Mouse (Mus musculus) CH12F3 (cell line): ENCODE results near the gene Tmed8.
"Not testable (repeated sequence)": the region's sequence is repeated elsewhere in the genome, so short reads cannot be mapped to it uniquely, and the experiment has no call there.

Experiments used
- in situ Hi-C: fragments of 300-500 bp; cut with MboI; formaldehyde crosslinking; loops from 2 replicates; pipeline ENCODE4 v1.14.3; 2020; ENCODE audit warnings: low sequenced_read_pairs

Gene Tmed8

DNA sequence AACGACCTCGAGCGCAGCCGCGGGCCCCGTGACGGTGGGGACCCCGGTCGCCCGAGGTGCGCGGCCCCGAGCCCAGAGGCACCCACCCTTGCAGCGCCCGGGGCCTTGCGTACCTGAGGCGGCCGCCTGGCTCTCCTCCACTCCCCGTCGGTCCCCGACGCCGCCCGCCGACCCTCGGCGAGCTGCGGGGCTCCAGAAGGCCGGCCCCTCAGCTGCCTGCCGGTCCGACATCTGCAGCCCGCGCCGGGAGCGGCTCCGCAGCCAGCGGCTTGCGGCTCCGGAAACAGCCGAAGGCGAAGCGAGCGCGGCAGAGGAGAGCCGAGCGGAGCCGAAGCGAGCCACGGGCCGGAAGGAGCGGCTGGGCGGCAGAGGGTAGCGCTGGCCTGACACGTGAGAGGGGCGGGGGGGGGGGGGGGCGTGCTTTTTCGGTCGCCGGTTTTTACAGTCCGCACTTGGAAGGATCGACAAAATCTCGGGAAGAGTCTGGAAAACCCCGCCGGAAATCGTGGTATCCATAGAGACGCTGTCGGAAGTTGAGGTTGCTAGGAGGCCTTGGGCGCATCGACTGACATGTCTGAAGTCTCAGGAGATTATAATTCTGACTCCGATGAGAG, at the start of gene Tmed8:
Gene Tmed8 (minus strand): TSS at position 482 of the 614 bp plus-strand sequence.
- in situ Hi-C loops, result no loop called here

DNA sequence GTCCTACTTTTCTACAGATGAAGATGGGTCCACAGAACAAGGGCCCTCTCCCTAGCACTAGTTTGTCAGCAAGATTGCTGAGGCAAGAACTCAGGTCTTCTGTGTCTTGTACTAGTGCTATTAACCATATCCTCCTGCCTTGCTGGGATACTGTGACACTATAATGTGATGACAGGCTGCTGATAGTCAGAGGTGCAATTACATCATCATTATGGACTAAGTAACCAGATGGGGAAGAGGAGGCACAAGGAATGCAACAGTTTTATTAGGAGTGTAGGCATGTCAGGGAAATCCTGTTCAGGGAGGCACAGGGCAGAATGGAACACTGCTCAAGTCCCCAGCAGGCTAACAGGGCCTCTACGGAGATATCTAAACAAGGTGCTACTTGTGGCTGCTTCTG, 38.4 kb upstream of the Tmed8 start, which contains the start of gene Noxred1:
Gene Noxred1 (minus strand): TSS at position 101 of the 400 bp plus-strand sequence.
- in situ Hi-C loops, result no loop called here

DNA sequence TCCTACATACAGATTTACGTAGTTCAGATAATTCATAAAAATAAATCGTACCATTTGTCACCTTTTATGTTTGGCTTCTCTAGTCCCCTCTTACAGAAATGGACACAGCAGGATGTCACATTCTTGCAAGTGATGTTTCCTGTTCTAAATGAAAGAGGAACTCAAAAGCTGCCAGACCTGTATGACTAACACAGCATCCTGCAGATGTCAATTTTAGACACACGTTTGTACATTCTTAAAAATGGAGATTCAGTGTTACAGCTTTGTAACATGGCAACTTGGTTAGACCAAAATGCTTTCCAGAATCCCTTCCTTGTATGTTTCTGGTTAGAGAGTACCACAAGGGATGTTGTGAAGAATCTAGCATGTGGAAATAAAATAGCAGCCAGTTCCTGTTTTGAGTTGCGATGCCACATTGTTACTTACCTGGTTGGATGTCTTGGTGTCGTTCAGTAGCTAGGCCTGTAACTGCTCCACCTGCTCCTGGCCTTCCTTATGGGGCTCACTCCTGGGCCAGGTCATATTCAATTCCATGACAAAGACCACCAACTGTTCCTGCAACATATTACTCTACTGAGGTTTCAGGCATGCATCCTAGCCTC, 36.7 kb upstream of the Tmed8 start:
- in situ Hi-C loops, result no loop called here

DNA sequence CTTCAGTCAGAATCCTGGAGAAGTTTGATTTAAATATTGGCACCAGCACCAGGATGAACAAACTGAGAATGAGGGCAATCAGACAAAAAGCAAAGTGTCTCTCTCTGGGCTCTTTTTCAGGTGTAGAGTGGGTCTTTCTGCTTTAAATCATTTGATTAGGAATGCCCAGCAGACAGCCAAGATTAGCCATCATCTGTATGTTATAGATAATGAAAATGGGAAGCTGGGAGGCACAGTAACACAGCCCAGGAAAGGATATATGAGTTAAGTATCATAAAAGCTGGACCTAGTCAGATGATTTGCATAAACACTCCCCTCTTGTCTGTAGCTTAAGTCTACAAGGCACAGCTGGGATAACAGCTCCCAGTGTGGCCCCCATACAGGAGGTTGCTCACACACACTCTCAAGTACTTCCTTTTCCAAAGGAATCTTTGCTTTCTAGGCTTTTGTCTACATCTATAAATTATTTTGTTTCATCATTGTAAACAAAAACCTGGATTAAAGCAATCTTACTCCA, 30.2 kb upstream of the Tmed8 start:
- in situ Hi-C loops, result no loop called here

DNA sequence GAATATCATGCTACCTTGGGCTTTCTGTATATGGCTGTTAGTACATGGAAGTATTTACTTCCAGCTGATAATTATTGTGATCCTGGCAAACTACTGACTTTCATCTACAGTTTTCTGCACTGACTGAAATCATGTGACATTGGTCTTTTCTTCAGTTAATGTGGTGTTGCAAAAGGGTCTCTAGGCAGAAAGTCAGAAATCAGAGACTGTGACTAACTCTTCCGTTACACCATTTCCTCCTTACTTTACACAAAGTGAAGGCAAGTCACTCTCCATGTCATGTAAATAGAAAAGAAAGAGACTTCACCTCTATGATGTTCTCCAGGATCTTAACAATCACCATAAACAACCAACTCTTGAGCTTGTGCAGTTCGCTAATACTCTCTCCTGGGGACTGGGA, 29.4 kb upstream of the Tmed8 start:
- in situ Hi-C loops, result no loop called here

DNA sequence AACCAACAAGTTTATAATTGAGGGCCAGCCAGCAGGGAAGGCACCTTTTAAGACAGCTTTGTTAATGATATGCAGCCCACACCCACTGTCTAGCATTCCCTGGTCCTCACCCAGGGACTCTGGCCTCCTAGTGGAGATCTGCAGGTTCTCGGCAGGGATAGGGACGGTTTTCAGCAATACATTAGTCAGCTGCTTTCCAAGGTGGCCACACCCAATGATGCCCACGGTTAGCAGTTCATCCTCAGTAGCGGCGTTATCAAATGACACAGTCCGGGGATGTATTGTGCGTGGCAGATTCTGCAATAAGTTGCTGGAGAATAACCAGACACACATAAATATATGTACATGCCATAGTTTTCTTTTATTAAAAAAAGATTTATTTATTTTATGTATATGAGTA, 26.5 kb upstream of the Tmed8 start:
- in situ Hi-C loops, result no loop called here

DNA sequence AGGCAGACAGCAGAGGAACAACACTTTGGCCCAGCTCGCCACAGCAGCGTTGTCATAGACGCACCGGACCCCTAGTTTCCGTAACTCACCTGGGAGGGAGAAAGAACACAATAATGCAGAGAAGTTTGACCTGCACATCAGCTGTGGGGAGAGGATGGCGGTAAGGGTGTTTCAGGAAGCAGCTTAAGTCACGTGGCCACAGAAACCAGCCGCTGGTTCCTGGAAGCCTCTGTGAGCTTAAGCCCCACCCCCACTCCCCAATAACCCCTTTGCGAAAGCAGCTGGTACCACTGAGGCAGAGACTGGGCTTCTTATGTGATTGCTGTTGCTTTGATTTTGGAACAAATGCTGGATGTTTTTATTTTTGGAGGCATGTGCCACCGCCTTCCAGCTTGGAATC, 24.7 kb upstream of the Tmed8 start:
- in situ Hi-C loops, result no loop called here

DNA sequence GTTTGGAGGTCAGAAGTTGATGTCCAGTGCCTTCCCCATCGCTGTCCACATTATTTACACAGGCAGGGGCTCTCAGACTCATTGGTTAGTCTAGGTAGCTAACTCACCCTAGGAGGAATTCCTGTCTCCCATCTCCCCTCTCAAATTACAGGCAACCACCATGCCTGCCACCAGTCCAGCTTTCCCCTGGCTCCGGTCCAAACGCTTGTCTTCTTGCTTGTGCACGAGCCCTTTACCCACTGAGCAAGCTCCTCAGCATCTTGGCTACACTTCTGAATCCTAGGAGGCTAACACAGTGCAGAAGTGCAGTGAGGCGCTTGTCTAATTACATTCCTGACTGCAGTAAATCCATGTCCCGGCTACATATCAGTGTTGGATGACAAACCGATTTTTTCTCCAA, 19.1 kb upstream of the Tmed8 start:
- in situ Hi-C loops, result no loop called here

DNA sequence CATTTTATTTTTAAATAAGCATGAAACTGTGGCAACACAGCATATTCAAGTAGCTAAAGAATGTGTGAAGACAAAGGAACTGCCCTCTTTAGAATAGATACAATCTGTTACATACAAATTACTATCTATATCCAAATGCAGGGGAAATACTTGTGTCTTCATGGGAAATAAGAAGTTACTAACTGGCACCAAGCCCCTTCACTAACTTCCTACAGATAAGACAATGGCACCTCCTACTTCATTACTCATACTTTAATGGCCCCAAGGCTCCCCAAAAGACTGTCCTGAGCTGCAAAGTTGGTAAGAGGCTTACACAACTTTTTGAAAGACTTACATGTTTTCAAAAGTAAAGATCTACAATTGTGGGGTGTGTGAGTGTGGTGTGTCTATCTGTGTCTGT, 17.3 kb upstream of the Tmed8 start:
- in situ Hi-C loops, result no loop called here

DNA sequence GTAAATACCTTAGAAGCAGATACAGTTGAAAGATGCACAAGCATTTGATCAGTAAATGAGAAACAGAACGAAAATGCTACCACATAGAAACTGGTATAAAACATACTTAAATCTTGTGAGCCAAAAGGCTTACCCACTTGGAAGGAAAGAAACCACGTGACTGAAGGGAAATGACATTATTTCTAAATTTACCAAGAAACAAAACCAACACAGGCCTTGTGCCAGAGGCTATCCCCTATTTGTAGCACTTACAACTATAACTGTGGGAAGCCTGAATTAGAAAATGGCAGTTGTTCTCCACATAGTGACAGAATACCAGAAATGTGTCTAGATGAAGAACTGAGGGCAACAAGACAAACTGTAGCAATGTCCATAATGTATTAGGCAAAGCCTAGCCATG, 15.8 kb upstream of the Tmed8 start:
- in situ Hi-C loops, result no loop called here

DNA sequence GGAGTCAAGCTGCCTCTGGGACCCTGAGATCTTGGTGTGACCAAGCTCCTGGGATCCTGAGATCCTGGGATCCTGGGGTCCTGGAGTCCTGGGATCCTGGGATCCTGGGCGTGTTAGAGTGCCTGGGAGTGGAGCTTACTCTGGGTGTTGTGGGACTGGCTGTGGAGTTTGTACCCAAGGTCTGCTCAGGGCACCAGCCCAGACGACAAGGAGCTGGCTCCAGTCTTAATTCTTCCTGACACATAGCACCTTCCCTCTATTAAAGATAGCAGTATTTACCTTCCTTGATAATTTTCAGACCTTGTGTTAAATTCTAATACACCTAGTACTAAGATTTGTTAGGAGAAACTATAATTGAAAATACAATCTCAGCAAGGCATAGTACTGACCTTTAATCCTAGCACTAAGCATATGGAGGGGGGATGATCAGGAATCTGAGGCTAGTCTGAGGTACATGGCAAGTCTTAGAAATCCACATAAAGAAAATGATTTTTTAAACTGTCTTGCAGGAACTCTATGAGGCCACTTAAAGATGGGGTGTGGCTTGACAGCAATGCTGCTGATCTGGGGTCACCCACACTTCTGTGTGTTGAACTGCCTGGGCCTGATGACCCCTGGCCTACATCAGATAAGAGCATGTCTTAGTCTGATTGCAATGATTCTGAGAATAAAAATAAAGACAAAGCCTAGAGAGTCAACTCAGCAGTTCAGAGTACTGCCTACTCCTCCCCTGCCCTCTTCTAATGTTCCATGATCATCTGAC, 12.8 kb upstream of the Tmed8 start:
- in situ Hi-C loops, result no loop called here

DNA sequence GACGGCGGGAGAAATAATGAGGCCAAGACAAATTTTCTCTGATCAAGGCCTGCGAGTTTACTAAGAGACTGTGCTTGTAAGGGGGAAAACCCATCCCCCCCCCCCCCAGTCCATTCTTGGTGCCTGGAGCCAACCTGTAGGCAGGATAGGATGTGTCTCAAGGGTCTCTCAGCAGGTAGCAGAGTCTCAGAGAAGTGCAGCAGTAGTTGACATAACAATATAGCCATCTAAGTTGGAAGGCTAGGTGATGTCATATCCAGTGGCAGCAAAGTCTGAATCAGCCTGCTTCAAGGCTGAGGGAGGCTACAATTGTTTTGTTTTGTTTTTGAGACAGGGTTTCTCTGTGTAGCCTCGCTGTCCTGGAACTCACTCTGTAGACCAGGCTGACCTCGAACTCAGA, 5.5 kb upstream of the Tmed8 start:
- in situ Hi-C loops, result not testable (repeated sequence)

DNA sequence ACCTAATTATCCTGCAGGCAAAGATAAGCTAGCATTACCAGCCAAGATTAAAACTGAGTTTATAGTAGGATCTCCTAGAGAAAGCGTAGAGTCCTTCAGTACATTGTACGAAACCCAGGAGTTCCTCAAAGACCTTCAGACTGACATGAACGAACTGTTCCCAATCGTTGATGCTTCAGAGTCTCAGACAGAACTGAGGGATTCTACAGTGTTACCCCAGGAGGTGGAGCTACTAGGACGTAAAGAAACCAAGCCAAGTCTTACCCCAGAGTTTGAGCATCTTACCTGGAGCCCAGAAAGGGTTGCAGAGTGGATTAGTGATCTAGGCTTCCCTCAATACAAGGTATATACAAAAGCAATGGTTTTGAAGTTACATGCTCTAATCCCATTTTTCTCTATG, 1.4 kb upstream of the Tmed8 start:
- in situ Hi-C loops, result no loop called here

DNA sequence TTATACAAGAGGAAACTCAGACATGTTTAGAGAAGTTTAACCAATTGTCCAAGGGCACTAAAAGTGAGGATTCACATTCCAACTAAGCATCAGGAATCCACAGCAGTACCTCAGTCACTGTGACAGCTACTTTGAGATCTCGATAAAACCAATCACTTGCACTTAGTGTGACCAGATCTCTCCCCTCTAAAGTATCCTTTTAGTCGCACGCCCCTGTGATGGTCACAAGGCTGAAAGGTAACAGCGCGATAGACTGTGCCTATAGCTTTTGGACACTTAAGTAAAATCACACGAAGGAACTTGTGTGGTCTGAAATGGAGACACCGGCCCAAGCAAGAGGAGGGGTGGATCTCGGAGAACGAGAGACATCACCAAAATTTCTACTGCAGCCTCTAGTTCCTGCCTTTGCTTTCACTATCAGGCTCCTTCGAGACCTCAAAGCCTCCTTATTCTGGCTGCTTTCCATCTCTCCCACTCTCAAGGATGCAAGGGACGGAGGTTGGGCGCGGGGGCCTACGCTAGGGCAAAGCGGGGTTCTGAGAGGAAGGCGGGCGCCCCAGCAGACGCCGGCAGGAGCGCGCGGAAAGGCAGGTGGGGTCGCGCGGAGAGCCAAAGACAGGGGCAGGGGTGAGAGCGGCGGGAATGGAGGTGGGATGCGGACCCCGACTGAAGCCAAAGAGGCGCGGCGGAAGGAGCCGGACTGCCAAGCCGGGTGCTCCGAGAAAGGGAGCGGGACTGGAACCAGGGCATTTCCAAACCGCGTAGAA, 865 bp downstream of the Tmed8 start, which contains the start of gene Samd15:
Gene Samd15 (plus strand): TSS at position 518 of the 767 bp plus-strand sequence.
- in situ Hi-C loops, result no loop called here

DNA sequence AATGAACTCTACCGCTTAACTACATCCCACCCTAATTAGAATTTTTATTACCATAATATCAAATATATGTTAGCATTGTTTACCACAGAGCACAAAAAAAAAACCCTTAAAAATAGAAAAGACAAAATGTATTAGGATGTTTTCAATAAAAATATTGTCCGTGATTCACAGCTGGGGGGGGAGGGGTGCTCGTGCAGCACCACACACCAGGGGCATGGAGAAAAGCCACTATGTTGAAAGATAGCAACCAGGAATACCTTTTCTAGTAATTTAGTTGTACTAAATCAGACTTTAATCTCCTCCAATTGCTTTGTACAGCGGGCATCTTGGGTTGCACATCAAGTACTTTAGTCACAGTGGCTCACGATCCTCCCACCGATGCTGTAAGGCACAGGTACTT, 1.5 kb downstream of the Tmed8 start:
- in situ Hi-C loops, result no loop called here

DNA sequence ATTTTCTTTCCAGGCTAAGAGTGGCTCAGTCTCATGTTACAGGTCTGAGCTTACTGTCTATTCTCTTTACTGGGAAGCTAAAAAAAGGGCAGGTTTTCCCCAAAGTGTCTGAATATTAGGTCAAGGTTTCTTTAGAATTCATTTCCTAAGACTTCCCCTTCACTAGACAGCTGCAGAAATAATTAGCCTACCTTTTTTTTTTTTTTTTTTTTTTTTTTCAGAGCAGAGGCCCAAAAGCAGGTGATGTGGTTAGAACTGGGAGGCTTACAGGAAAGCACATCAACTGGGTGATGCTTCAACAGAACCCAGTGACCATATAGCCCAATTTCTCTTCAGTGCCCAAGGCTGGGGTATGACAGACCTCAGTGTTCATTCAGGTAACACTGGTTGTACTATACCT, 3.9 kb downstream of the Tmed8 start:
- in situ Hi-C loops, result no loop called here

DNA sequence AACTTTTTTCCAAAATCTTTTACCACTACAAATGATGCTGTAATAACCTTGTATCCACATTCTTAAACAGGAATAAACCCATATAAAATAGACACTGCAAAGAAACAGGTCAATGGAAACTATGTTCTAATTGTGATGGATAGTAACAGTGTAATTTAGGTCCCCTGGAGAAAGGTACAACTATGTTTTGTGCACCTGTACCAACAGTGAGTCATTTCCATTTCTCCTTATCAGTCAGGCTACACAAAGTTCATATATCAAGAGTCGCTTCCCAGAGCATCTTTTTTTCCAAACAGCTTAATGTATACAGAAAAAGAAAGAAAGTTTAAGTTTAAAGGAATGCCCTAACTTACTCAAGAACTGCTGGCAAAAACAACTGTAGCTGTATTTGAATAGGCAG, 5.2 kb downstream of the Tmed8 start:
- in situ Hi-C loops, result no loop called here

DNA sequence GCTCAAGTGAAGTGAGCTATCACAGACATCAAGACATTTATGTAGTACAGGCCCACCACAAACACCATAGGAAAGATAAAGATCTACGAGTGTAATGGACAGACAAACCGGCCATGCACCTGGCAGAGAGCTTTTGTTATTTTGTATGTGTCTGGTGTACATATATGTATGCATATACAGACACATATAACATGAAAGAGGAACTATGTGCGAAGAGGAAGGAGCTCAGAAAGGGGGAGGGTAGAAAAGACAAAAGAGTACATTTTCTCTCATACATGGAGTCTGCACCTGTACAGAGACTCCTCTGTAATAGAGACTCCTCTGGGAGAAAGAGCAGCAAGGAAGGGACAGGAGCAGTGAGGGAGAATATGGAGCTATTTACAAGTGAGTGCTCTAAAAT, 7.2 kb downstream of the Tmed8 start:
- in situ Hi-C loops, result no loop called here

DNA sequence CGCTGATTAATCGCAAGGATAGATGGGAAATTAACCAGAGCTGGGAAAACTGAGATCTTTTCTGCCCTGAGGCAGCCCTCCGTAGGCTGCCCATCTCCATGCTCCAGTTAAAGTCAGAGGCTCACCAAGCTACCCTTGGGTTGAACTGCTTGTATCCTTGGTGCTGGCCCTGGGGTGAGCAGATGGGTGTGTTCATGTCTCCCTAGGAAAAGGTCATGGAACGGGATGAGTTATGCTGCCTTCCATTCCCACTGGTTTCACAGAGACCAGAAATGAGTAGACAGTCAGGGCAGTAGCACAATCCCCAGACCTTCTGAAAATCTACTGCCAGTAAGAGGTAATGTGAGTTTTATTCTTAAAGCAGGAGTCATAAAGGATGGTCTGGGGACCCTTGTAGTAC, 22.6 kb downstream of the Tmed8 start:
- in situ Hi-C loops, result no loop called here

DNA sequence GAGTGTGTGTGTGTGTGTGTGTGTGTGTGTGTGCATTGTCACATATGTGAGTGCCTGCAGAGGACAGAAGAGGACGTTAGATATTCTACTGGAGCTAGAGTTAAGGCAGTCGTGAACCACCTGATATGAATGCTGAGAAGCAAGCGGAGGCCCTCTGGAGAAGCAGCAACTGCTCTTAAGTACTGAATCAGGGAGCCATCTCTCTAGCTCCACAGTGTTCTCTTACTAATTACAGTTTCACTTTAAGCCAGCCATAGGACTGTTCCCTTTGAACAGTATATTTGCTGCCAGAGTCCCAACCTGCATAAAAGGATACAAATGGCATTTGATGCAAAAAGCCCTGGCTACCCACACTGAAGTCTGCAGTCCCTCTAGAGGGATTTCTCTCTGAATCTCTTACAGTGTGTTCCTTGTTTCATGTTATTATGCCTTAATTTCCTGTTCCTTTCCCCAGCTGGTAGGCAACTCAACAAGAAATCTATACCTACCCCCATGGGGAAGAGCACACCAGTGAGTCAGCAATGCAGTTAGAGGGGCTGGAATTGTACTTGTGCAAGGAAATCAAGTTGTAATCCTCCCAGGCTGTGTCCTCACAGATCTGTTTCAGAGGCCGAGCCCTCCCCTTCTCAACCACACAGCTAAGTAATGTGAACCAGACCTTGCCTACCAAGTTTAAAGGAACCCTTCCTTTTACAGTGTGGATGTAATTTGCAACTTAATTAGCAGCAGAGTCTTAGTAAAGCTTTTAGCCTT, 24.9 kb downstream of the Tmed8 start:
- in situ Hi-C loops, result no loop called here

DNA sequence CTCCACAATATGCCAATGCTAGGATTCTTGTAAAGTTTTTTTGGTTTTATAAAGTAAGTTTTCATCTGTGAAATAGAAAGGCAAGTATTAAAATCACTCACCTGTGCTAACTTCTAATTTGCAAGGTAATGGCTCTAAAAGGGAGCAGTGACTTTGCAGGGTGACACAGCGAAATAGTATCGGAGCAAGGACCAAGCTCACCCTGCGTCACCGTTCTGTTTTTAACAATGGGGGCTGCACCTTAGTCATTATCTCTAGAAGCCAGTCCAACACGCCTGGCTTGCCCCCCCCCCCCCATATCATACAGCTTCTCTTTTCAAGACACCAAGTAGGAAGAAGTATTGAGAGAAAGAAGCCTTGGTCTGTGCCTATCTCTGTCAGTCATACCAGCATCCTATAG, 39.4 kb downstream of the Tmed8 start:
- in situ Hi-C loops, result no loop called here
